Mouse (Mus musculus): Measurements from ENCODE around the gene Ttc12.

The Ttc12 gene

DNA sequence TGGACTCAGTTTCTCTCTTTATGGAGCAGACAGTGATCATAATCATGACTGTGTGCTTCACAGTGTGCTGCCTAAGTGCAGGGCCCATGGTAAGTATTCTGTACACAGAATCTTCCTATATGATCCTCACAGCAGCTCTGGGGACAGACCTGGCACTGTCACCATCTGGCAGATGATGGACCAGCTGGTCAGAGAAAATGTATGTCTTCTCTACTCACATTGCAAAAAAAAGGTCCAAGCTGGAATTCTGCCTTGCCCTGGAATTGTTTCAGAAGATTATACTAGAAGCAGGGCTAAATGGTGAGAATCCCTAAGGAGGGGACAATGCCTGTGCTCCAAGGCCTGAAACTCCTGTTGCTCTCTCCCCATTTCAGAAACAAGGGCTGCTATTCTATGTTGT, 90.0 kb downstream of the Ttc12 start:
- DNase-seq (ENCODE audit: extremely low read depth, insufficient read length, low spot score): no peak

DNA sequence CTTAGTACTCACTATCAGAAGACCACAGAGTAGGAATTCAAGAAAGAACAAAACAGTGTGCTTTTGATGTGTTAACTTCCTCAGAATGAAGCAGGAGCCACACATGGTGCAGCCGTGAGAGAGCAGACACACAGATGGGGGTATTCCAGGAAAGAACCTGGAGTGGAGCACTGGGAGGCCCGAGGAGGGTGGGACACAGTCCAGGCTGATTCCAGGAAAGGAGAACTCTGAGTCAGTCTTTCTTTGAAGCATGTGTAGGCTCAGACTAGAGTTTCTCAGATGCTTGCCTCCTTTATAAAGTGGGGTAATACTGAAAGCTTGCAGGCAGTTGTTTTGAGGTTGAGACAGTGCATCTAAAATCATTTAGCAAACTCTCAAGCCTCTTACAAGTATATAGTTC, 93.8 kb downstream of the Ttc12 start:
- no peak for DNase-seq (ENCODE audit: extremely low read depth, insufficient read length, low spot score)
